Mouse (Mus musculus) CH12.LX (cell line): ENCODE measurements around the gene Parp2.

Experiments used
- CTCF ChIP-seq, 2 experiments: IDR thresholded peaks in 1 of 2; conservative IDR thresholded peaks in 1 of 2; 2 replicates each; pipeline ENCODE4 v1.5.1; 2011 to 2012; ENCODE audit warnings: low read depth in 2 of 2, low read length in 2 of 2, improper control_type of control experiment in 1 of 2, inconsistent platforms in 1 of 2, mild to moderate bottlenecking in 1 of 2, moderate library complexity in 1 of 2
- NRF1 ChIP-seq: IDR thresholded peaks from 2 replicates; pipeline ENCODE4 v1.6.1; 2014; ENCODE audit warnings: low read depth, mild to moderate bottlenecking, inconsistent platforms, low read length, improper control_type of control experiment, moderate library complexity

DNA sequence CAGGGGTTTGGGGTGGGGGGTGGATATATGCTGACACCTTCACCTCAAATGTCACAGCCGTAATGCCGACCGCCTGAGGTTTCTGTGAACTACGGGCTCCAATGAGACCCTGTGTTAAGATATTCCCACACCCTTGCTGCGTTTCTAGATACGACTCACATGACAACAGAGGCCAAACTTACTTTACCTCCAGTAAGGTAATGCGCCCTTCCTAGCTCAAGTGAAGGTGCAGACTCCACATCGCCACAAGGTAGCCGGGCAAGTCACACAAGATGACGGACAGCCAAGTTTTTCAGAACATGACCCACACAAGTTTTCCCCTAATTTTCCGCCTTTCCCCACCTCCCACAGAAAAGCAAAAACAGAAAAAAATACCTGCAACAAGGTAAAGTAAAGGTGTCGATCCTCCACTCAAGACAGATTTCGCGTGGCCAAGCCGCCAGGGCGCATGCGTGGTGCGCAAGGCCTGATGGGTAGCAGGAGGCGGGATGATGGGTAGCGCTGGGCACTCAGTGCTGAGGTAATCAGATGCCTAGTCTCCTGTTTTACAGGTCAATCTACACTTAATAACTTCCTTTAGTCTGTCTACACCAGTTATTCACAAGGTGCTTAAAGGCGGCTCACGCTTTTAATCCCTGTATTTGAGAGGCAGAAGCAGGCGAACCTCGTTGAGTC is 12.2 kb upstream of the Parp2 start:
- TF ChIP-seq CTCF (conservative IDR thresholded peaks at IDR 0.05 in 1 of 2, IDR thresholded peaks at IDR 0.05 in 1 of 2; ENCODE audit: low read depth in 2 of 2, low read length in 2 of 2): no peak
- no peak for TF ChIP-seq NRF1
